Mouse (Mus musculus) cerebellum, adult 11 months (tissue): ENCODE data around the gene Rnf146.
A peak's percentile ranks its signal among the peaks of the same experiment; 100 is the strongest.
"Not testable (repeated sequence)": the region's sequence is repeated elsewhere in the genome, so short reads cannot be mapped to it uniquely, and the experiment has no call there.

Source experiments
- DNase-seq: peaks from one replicate; pipeline ENCODE4 v3.0.0; 2022

Rnf146 gene

GRCm38 (mm10) chr10:29362197-29362900 lies at the start of gene Rnf146:
Gene Rnf146, minus strand, starts transcription at chr10:29362442.
- no peak for DNase-seq

DNA sequence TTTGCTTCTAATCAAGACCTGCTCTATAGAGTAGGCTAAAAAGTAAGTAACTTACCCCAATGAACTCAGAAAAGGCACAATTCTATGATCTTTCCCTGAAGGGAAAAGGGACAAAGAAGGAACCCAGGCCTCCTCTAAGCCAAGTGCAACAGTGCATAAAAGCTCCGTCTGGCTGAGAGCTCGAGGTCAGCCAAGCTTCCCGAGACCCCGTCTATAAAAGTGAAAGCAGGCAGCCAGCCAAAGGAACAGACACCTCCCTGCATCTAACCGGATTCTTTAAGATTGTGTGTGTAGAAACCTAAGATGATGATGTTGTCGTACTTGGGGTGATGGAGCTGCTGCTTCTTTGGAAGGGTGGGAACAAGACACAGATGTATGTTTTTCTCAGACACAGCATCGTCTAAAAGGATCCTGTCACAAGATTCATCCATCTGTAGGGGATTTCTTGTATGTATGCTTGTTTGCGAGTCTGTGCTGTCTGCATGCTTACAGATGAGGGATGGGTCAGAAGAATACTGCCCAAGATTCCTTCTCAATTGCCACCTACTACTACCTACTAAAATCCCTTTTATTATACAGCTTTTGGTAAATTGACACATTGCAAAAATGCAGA lies 40.5 kb upstream of the Rnf146 start:
- DNase-seq, result no peak

- DNase-seq, result not testable (repeated sequence)
Observed at GRCm38 (mm10) chr10:29394890-29395289, 32.6 kb upstream of the Rnf146 start.

GRCm38 (mm10) chr10:29381558-29381957 lies 19.3 kb upstream of the Rnf146 start:
- DNase-seq, result no peak

- DNase-seq, result no peak
Observed at GRCm38 (mm10) chr10:29374065-29374464, 11.8 kb upstream of the Rnf146 start.

- DNase-seq, result peak; percentile 90
Observed at GRCm38 (mm10) chr10:29361464-29362196, 612 bp downstream of the Rnf146 start.

GRCm38 (mm10) chr10:29361095-29361463 lies 1.2 kb downstream of the Rnf146 start:
- no peak for DNase-seq

DNA sequence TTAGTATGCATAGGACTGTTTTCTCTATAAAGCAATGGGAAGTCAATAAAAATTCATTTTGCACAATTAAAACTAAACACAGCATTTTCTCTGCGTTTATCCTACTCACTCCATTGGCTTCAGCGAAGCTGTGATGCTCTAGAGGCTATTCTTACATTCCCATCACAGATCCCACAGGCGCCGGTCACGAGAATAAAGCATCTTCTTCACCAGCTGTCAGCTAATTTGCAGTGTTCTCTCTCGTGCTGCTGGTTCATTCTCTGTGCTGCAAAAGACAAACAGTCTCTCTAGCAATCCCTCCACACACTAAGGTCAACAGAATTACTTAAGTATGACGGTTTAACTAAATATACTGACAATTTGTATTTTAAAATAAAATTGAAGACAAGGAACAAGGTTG lies 8.1 kb downstream of the Rnf146 start:
- no peak for DNase-seq

DNA sequence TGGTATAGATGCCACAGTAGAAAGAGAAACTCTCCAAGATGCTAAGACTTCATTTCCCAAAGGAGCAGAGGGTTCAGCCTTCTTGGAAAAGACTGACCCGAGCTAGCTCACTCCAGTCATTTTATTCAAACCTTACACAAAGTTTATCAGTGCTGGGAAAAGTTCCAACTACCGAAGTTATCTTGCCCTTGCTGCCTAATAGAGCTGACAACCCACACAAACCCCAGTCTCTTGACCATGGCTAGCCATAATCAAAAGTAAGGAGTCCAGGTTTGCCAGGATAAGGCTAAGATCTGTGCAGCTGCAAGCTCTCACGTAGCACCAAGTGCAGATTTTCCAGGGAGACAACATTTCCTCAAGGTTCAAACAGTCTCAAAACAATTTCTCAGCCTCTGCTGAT lies 9.7 kb downstream of the Rnf146 start:
- no peak for DNase-seq

DNA sequence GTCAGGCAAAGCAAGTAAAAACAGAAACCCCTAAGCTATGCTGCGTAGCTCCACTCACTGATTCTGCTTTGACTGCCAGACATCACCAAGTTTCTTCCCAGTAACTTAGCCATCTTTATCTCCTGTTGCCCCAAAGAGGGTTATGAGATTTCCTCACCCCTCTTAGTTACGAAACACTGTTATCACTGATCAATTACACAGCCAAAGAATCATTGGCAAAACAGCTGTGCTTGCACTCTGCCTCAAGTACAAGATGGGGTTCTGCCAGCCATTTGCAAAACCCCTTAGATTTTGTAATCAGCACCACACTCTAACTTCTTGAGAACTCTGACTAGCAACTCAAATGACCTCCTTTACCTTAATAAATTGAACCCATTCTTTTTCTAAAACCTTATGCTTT lies 10.8 kb downstream of the Rnf146 start:
- DNase-seq, result no peak

DNA sequence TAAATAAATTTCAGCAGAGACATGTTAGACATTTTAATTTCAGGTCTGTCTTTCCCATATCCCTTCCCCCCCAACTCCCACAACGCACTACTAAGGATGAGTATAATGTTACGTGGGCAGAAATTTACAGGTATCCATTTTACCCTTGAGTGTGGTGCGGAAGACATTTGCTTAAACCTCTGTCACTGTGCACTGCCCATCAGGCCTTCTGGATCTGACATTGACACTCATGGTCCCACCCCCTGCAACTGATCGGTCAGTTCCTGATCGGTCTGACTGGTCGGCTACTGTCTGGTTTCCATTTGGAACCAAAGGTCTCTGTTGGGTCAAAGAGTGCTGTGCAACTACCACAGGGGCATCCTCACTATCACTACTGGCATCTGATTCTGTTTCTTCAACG lies 15.6 kb downstream of the Rnf146 start:
- no peak for DNase-seq

GRCm38 (mm10) chr10:29344232-29344631 lies 18.0 kb downstream of the Rnf146 start:
- no peak for DNase-seq

- DNase-seq, result peak; percentile 31
Observed at GRCm38 (mm10) chr10:29338355-29339056, 23.7 kb downstream of the Rnf146 start.

- DNase-seq, result no peak
Observed at GRCm38 (mm10) chr10:29333836-29334235, 28.4 kb downstream of the Rnf146 start.

DNA sequence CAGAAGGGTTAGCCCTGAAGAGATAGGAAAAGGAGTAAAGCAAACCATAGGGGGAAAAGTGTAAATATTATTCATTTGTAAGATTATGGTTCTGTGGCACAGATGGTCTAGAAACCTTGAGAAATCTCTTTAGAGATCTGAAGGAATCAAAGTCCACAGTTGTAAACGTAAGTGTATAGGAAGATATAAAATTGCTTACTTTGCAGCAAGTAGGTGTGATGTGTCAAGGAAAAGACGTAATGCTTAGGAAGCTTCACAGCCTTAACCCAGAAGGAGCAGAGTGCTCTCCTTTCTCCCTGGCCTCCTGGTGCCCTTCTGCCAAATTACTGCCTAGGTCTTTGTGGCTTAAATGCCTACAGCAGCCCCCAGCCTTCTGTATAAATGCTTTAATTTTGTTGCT lies 37.4 kb downstream of the Rnf146 start:
- DNase-seq, result no peak

DNA sequence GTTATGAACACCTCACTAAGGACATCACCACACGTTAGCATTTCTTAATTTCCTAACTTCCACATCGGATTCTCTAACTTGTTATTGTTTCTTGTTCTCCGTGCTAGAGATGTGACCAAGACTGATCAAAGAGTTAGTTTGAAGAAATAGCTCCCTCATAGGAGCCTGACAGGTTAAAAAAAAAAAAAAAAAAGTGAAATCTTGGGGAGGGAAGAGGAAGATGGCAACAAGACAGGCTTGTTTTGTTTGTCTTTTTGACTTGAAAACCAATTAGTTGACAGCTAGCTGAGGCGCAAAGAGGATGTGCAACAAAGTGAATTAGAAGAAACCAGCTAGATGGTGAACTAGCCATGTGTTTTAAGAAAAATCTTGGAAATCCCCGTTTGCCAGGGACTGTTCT lies 48.3 kb downstream of the Rnf146 start:
- DNase-seq, result no peak

- DNase-seq, result peak; percentile 85
Observed at GRCm38 (mm10) chr10:29313064-29313638, 49.1 kb downstream of the Rnf146 start, which contains the start of gene Echdc1. Gene Echdc1, plus strand, starts transcription at chr10:29313166.

- DNase-seq, result no peak
Observed at GRCm38 (mm10) chr10:29311480-29312219, 50.6 kb downstream of the Rnf146 start.

DNA sequence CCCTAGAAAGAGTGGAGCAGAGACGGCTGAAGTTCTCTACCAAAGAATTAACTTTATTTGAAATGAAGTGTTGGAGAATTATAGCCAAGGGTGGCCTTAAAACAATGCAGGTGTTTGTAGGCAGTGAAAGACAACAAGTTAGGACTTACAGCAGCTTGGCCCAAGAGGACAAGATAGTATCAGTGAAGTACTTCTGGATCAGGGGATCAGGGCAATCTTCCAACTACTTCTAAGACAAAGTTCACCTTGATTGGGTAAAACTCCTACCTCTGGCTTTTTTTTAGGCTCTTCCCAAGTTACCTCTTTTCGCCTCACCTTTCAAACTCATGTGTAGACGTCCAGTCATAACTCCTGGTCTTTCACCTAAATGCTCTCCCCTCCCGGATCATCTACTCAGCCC lies 60.0 kb downstream of the Rnf146 start:
- DNase-seq, result no peak
